Mouse (Mus musculus): ENCODE measurements at regions not wholly inside any gene's neighbourhood (a gene's known extent, or its start where the extent isn't known, plus 50 kb on each side); places are given as distances from the start of the nearest gene placed in this dataset.

DNA sequence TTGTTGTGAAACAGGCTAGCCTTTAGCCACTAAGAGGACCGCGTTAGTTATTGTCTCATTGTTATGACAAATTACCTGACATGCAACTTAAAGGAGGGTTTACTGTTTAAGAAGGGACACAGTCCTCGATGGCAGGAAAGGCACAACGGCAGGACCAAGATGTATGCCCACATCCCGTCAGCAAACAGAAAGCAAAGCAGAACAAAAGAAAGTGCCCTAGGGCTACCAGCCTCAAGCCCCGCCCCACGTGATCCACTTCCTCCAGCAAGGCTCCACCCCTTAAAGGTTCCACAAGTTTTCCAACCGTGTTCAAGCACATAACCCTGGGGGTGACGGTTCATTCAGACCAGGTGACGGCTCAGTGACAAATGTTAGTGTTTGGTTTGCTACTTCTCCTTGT lies 72.2 kb upstream of the Ccdc39 start:
- no peaks in the 10 kb centered on the region for H3K4me1 ChIP-seq (ENCODE audit: control insufficient read depth, insufficient read depth, low read length)
- H3K4me3 ChIP-seq (ENCODE audit: insufficient read depth, low read length), result no peak overlapping the region
- TF ChIP-seq POLR2A (IDR thresholded peaks at IDR 0.05; ENCODE audit: low read depth, low read length), result no peak
- no peak for TF ChIP-seq CTCF (IDR thresholded peaks at IDR 0.05; ENCODE audit: borderline replicate concordance, insufficient read depth, low read length)
- H3K27ac ChIP-seq (ENCODE audit: insufficient read depth, low read length), result no peak overlapping the region

GRCm38 (mm10) chr3:33916818-33917217 lies 72.7 kb upstream of the Ccdc39 start:
- H3K4me1 ChIP-seq (ENCODE audit: control insufficient read depth, insufficient read depth, low read length), result no peaks in the 10 kb centered on the region
- TF ChIP-seq POLR2A (IDR thresholded peaks at IDR 0.05; ENCODE audit: low read depth, low read length), result no peak
- H3K4me3 ChIP-seq (ENCODE audit: insufficient read depth, low read length), result no peak overlapping the region
- H3K27ac ChIP-seq (ENCODE audit: insufficient read depth, low read length), result no peak overlapping the region

GRCm38 (mm10) chr3:33918785-33919184 lies 74.7 kb upstream of the Ccdc39 start:
- Histone ChIP-seq H3K4me3 (ENCODE audit: insufficient read depth, low read length) (no peak overlapping the region), H3K4me1 (ENCODE audit: control insufficient read depth, insufficient read depth, low read length) (no peaks in the 10 kb centered on the region), H3K27ac (ENCODE audit: insufficient read depth, low read length) (no peak overlapping the region)
- TF ChIP-seq POLR2A (IDR thresholded peaks at IDR 0.05; ENCODE audit: low read depth, low read length) (no peak), CTCF (IDR thresholded peaks at IDR 0.05; ENCODE audit: borderline replicate concordance, insufficient read depth, low read length) (0 out of 2 replicates have a peak, but pooled peaks have one; percentile 25)

DNA sequence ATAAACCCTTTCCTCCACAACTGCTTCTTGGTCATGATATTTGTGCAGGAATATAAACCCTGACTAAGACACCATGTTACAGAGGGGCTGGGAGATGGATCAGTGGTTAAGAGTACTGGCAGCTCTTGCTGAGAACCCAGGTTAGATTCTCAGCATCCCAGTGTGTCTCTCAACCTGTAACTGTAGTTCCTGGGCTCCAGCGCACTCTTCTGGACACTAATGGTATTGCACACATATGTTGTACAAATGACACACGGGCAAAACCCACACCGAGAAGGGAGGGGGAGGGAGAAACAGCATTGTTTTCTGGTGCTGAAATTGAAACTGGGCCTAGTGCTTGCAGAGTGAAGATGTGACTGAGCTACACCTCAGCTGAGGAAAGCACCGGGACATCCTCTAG lies 81.0 kb upstream of the Ccdc39 start:
- Histone ChIP-seq H3K4me3 (ENCODE audit: insufficient read depth, low read length) (no peak overlapping the region), H3K4me1 (ENCODE audit: control insufficient read depth, insufficient read depth, low read length) (no peaks in the 10 kb centered on the region), H3K27ac (ENCODE audit: insufficient read depth, low read length) (no peak overlapping the region)
- TF ChIP-seq CTCF (IDR thresholded peaks at IDR 0.05; ENCODE audit: borderline replicate concordance, insufficient read depth, low read length) (no peak), POLR2A (IDR thresholded peaks at IDR 0.05; ENCODE audit: low read depth, low read length) (no peak)

- Histone ChIP-seq H3K4me1 (ENCODE audit: control insufficient read depth, insufficient read depth, low read length) (no peaks in the 10 kb centered on the region), H3K27ac (ENCODE audit: insufficient read depth, low read length) (no peak overlapping the region), H3K4me3 (ENCODE audit: insufficient read depth, low read length) (no peak overlapping the region)
- TF ChIP-seq POLR2A (IDR thresholded peaks at IDR 0.05; ENCODE audit: low read depth, low read length) (no peak), CTCF (IDR thresholded peaks at IDR 0.05; ENCODE audit: borderline replicate concordance, insufficient read depth, low read length) (no peak)
These were observed 64.7 kb upstream of the Fxr1 start for GRCm38 (mm10) chr3:33955064-33955463.

DNA sequence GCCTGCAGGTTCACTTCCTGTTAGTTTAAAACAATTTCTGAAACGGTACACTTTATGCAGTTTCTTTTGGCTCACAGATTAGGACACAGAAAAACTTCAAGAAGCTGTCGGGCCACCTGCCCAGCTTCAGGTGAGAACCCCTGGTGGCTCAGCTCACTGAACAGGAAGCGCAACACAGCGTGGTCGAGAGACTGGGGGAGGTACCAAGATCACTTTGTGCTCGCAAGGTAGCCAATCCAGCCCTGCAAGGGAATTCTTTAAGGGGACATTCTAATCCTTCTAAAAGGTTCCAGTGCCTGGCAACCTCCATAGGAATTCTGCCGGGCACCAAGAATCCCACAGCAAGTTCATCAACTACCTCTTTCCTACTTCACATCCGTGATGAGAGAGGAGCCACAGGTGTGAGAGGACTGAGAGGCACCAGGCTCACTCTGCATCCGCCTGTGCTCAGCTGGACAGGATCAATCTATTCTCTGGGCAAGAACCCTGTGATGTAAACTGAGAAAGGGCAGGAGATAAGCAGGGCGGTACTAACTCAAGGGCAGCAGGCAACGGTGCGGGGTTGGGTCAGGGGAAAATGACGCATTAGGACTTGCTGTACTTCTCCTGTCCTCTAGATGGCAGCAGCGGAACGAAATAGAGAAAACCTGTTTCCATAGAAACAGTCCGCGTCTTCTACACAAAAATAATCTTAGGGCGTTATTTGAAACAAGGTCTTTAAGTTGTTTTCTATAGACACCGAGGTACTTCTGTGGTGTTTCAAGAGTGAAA lies 63.7 kb upstream of the Fxr1 start:
- Histone ChIP-seq H3K4me3 (ENCODE audit: insufficient read depth, low read length) (no peak overlapping the region), H3K27ac (ENCODE audit: insufficient read depth, low read length) (no peak overlapping the region), H3K4me1 (ENCODE audit: control insufficient read depth, insufficient read depth, low read length) (no peaks in the 10 kb centered on the region)
- peak; percentile 73 for TF ChIP-seq CTCF (IDR thresholded peaks at IDR 0.05; ENCODE audit: borderline replicate concordance, insufficient read depth, low read length)
- no peak for TF ChIP-seq POLR2A (IDR thresholded peaks at IDR 0.05; ENCODE audit: low read depth, low read length)

DNA sequence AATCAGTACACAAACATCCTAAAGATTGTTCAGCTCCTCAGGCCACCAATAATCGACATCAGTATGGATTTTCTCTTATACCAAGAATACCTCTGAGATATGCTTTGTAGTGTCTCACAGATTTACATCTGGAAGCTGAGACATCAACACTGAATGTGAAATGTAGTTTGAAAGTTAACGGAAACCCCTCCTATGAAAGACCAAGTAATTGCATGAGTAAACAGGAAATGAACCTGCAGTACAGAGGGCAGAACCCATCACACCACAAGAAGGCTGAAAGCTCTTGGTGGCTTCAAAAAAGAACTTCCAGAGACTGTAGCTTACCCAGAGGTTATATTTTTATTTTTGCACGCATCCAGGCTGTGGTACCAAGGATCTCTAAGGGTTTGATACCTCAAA lies 63.1 kb upstream of the Fxr1 start:
- Histone ChIP-seq H3K4me1 (ENCODE audit: control insufficient read depth, insufficient read depth, low read length) (no peaks in the 10 kb centered on the region), H3K4me3 (ENCODE audit: insufficient read depth, low read length) (no peak overlapping the region), H3K27ac (ENCODE audit: insufficient read depth, low read length) (no peak overlapping the region)
- TF ChIP-seq POLR2A (IDR thresholded peaks at IDR 0.05; ENCODE audit: low read depth, low read length) (no peak), CTCF (IDR thresholded peaks at IDR 0.05; ENCODE audit: borderline replicate concordance, insufficient read depth, low read length) (no peak)

GRCm38 (mm10) chr3:33957676-33958075 lies 62.1 kb upstream of the Fxr1 start:
- H3K4me3 ChIP-seq (ENCODE audit: insufficient read depth, low read length), result no peak overlapping the region
- no peak for TF ChIP-seq POLR2A (IDR thresholded peaks at IDR 0.05; ENCODE audit: low read depth, low read length)
- TF ChIP-seq CTCF (IDR thresholded peaks at IDR 0.05; ENCODE audit: borderline replicate concordance, insufficient read depth, low read length), result no peak

GRCm38 (mm10) chr3:33958216-33958615 lies 61.5 kb upstream of the Fxr1 start:
- no peak overlapping the region for H3K4me3 ChIP-seq (ENCODE audit: insufficient read depth, low read length)
- TF ChIP-seq CTCF (IDR thresholded peaks at IDR 0.05; ENCODE audit: borderline replicate concordance, insufficient read depth, low read length) (no peak), POLR2A (IDR thresholded peaks at IDR 0.05; ENCODE audit: low read depth, low read length) (no peak)
- H3K4me1 ChIP-seq (ENCODE audit: control insufficient read depth, insufficient read depth, low read length), result no peaks in the 10 kb centered on the region
- no peak overlapping the region for H3K27ac ChIP-seq (ENCODE audit: insufficient read depth, low read length)

More at GRCm38 (mm10) chr3:33957676-33958075, 62.1 kb upstream of the Fxr1 start:
- no peak overlapping the region for H3K27ac ChIP-seq (ENCODE audit: insufficient read depth, low read length)
- H3K4me1 ChIP-seq (ENCODE audit: control insufficient read depth, insufficient read depth, low read length), result no peaks in the 10 kb centered on the region

DNA sequence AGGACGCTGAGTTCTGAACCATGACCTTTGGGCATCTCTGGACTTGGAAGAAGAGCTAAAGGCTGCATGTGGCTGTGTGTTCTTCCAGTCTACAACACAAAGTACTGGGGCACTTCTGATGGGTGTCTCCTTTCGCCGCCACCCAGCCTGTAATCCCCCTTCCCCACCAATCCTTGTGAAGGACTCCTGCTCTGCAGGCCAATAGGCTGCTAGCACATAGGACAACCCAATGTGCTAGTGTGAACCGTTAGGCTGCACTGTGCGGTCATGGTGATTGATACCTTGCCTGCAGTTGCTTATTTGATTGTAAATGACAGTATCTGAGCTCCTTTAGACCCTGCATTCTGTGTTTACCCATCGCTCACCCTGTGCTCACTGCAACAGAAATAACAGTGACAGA lies 59.5 kb upstream of the Fxr1 start:
- Histone ChIP-seq H3K4me1 (ENCODE audit: control insufficient read depth, insufficient read depth, low read length) (no peaks in the 10 kb centered on the region), H3K27ac (ENCODE audit: insufficient read depth, low read length) (no peak overlapping the region), H3K4me3 (ENCODE audit: insufficient read depth, low read length) (no peak overlapping the region)
- no peak for TF ChIP-seq POLR2A (IDR thresholded peaks at IDR 0.05; ENCODE audit: low read depth, low read length)
- no peak for TF ChIP-seq CTCF (IDR thresholded peaks at IDR 0.05; ENCODE audit: borderline replicate concordance, insufficient read depth, low read length)

Data from embryonic fibroblast, embryonic 13.5 days (primary cell).